Mouse (Mus musculus) hindbrain, embryonic 11.5 days (tissue): ENCODE measurements at regions not wholly inside any gene's neighbourhood (a gene's known extent, or its start where the extent isn't known, plus 50 kb on each side); places are given as distances from the start of the nearest gene placed in this dataset.

Source experiments
- ATAC-seq: fragments of 200-750 bp; cut with Nextera tagmentation; 2 replicates; pipeline ENCODE4 v1.8.0; 2017; ENCODE audit warnings: mild to moderate bottlenecking, moderate TSS enrichment, moderate library complexity; ENCODE audit not compliant: low FRiP score
- DNase-seq: peaks from one replicate; pipeline ENCODE4 v3.0.0-alpha.2; 2015; ENCODE audit warnings: low spot score
- H3K27ac ChIP-seq: fragments of 300-500 bp; sonication (generic); 2 replicates; pipeline ENCODE4 v1.5.1; 2014; ENCODE audit warnings: mild to moderate bottlenecking, low read depth, low read length
- H3K27me3 ChIP-seq: fragments of 300-500 bp; sonication (generic); 2 replicates; pipeline ENCODE4 v1.6.1; 2014; ENCODE audit warnings: mild to moderate bottlenecking, low read length, moderate library complexity, mixed read lengths; ENCODE audit not compliant: control insufficient read depth, insufficient read depth
- H3K36me3 ChIP-seq: fragments of 300-500 bp; sonication (generic); 2 replicates; pipeline ENCODE4 v1.6.1; 2014; ENCODE audit warnings: mild to moderate bottlenecking, low read length, moderate library complexity, mixed read lengths; ENCODE audit not compliant: control insufficient read depth, insufficient read depth
- H3K4me1 ChIP-seq: fragments of 300-500 bp; sonication (generic); replicated peaks from 2 replicates; pipeline ENCODE4 v1.6.1; 2014; ENCODE audit warnings: low read length, mixed read lengths; ENCODE audit not compliant: control insufficient read depth, insufficient read depth
- H3K4me2 ChIP-seq: fragments of 300-500 bp; sonication (generic); replicated peaks from 2 replicates; pipeline ENCODE4 v1.6.1; 2014; ENCODE audit warnings: mild to moderate bottlenecking, low read depth, low read length
- H3K4me3 ChIP-seq: fragments of 300-500 bp; sonication (generic); 2 replicates; pipeline ENCODE4 v1.5.1; 2014; ENCODE audit warnings: low read depth, low read length
- H3K9ac ChIP-seq: fragments of 300-500 bp; sonication (generic); 2 replicates; pipeline ENCODE4 v1.6.1; 2014; ENCODE audit warnings: low read depth, low read length
- H3K9me3 ChIP-seq: fragments of 300-500 bp; sonication (generic); 2 replicates; pipeline ENCODE4 v1.6.1; 2016; ENCODE audit warnings: low read length; ENCODE audit not compliant: control insufficient read depth
- WGBS: fragments of 180-500 bp; shearing (Covaris S2); extraction: QIAGEN DNeasy Blood & Tissue Kit; methylation state at CpG from one replicate; pipeline ENCODE4 v1.1.7; 2014; 5-methylcytosine and 5-hydroxymethylcytosine counted together

- no peak overlapping the region for H3K9ac ChIP-seq
- no peak overlapping the region for H3K4me2 ChIP-seq
- H3K27me3 ChIP-seq = no peaks in the 10 kb centered on the region
- H3K9me3 ChIP-seq = no peaks in the 10 kb centered on the region
- no peak overlapping the region for H3K4me3 ChIP-seq
- WGBS = 93% methylated on average over 5 of the region's 5 CpGs
- H3K36me3 ChIP-seq = no peaks in the 10 kb centered on the region
- ATAC-seq = no peak
- no peak for DNase-seq
- no peaks in the 10 kb centered on the region for H3K4me1 ChIP-seq
- no peak overlapping the region for H3K27ac ChIP-seq
These were observed 1014.0 kb upstream of the Slit2 start for GRCm38 (mm10) chr5:46968870-46969436.

- no peaks in the 10 kb centered on the region for H3K4me1 ChIP-seq
- no peaks in the 10 kb centered on the region for H3K36me3 ChIP-seq
- DNase-seq = no peak
- H3K27me3 ChIP-seq = no peaks in the 10 kb centered on the region
- 70% methylated on average over 2 of the region's 2 CpGs for WGBS
- H3K4me2 ChIP-seq = no peak overlapping the region
- H3K9me3 ChIP-seq = no peaks in the 10 kb centered on the region
- no peak overlapping the region for H3K27ac ChIP-seq
- no peak overlapping the region for H3K4me3 ChIP-seq
- no peak overlapping the region for H3K9ac ChIP-seq
- ATAC-seq = no peak
These were observed 1022.2 kb upstream of the Slit2 start for GRCm38 (mm10) chr5:46960749-46961148.

GRCm38 (mm10) chr5:46926324-46926723 is 1056.6 kb upstream of the Slit2 start:
- H3K9me3 ChIP-seq = no peaks in the 10 kb centered on the region
- ATAC-seq = no peak
- H3K9ac ChIP-seq = no peak overlapping the region
- no peak overlapping the region for H3K4me3 ChIP-seq
- no peaks in the 10 kb centered on the region for H3K4me1 ChIP-seq
- 92% methylated on average over 7 of the region's 7 CpGs for WGBS
- DNase-seq = no peak
- H3K27ac ChIP-seq = no peak overlapping the region
- H3K27me3 ChIP-seq = no peaks in the 10 kb centered on the region
- H3K4me2 ChIP-seq = no peak overlapping the region
- no peaks in the 10 kb centered on the region for H3K36me3 ChIP-seq

- no peak for ATAC-seq
- WGBS = 65% methylated on average over 2 of the region's 2 CpGs
- H3K4me2 ChIP-seq = no peak overlapping the region
These were observed 1044.5 kb upstream of the Lcorl start for GRCm38 (mm10) chr5:46901909-46902308.

DNA sequence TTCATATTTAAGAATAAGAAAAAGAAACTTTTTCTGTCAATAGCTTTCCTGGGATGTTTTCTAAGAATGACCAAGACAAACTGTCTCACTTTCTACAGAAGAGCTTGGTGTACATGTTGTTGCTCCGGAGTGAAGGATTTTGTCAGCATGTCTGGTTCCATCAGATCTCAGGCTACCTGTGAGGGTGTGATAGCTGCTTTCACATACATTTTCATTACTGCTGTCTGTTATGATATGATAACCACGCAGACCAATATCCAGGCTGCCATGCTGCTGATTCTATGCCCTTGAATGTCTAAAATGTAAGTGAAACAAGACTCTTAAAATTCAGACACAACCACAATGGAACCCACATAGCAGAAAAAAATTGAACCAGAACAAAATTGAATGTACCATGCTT is 1036.6 kb upstream of the Lcorl start:
- Histone ChIP-seq H3K9ac (no peak overlapping the region), H3K4me1 (no peaks in the 10 kb centered on the region), H3K36me3 (no peaks in the 10 kb centered on the region), H3K4me3 (no peak overlapping the region), H3K4me2 (no peak overlapping the region), H3K9me3 (no peaks in the 10 kb centered on the region), H3K27me3 (no peaks in the 10 kb centered on the region), H3K27ac (no peak overlapping the region)
- DNase-seq (no peak), ATAC-seq (no peak)
- 85% methylated on average over 2 of the region's 2 CpGs for WGBS

More at GRCm38 (mm10) chr5:46901909-46902308, 1044.5 kb upstream of the Lcorl start:
- Histone ChIP-seq H3K27ac (no peak overlapping the region), H3K4me3 (no peak overlapping the region), H3K4me1 (no peaks in the 10 kb centered on the region), H3K9ac (no peak overlapping the region), H3K36me3 (no peaks in the 10 kb centered on the region), H3K9me3 (no peaks in the 10 kb centered on the region), H3K27me3 (no peaks in the 10 kb centered on the region)
- no peak for DNase-seq

DNA sequence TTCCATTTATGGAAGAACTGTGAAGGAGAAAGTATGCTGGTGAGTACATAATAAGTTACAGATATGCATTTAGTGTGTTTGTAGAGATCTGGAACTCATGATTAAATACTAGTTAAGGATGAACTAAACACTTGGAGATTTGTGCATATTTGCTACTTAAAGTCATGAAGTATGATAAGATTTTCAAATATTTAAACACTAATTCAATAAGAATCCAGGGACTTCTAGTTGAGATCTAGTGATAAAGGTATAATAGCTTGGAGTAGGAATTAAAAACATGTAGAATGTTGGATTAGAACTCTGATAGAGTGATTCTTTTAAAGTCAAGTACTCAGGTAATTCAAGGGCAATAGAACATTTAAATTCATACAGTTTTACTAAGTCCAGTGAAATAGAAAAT is 1026.5 kb upstream of the Lcorl start:
- DNase-seq = no peak
- Histone ChIP-seq H3K27ac (no peak overlapping the region), H3K4me2 (no peak overlapping the region), H3K4me3 (no peak overlapping the region), H3K27me3 (no peaks in the 10 kb centered on the region), H3K4me1 (no peaks in the 10 kb centered on the region), H3K9ac (no peak overlapping the region), H3K36me3 (no peaks in the 10 kb centered on the region), H3K9me3 (no peaks in the 10 kb centered on the region)
- ATAC-seq = no peak

GRCm38 (mm10) chr5:46856837-46857236 is 999.4 kb upstream of the Lcorl start:
- Histone ChIP-seq H3K36me3 (no peaks in the 10 kb centered on the region), H3K27me3 (no peaks in the 10 kb centered on the region), H3K4me1 (no peaks in the 10 kb centered on the region), H3K9ac (no peak overlapping the region), H3K4me2 (no peak overlapping the region), H3K9me3 (no peaks in the 10 kb centered on the region), H3K4me3 (no peak overlapping the region), H3K27ac (no peak overlapping the region)
- DNase-seq (no peak), ATAC-seq (no peak)

- Histone ChIP-seq H3K27me3 (no peaks in the 10 kb centered on the region), H3K4me2 (no peak overlapping the region), H3K36me3 (no peaks in the 10 kb centered on the region), H3K27ac (no peak overlapping the region), H3K9me3 (no peaks in the 10 kb centered on the region), H3K9ac (no peak overlapping the region), H3K4me3 (no peak overlapping the region), H3K4me1 (no peaks in the 10 kb centered on the region)
- ATAC-seq (no peak), DNase-seq (no peak)
- WGBS = 81% methylated on average over 2 of the region's 2 CpGs
These were observed 987.8 kb upstream of the Lcorl start for GRCm38 (mm10) chr5:46845175-46845574.

DNA sequence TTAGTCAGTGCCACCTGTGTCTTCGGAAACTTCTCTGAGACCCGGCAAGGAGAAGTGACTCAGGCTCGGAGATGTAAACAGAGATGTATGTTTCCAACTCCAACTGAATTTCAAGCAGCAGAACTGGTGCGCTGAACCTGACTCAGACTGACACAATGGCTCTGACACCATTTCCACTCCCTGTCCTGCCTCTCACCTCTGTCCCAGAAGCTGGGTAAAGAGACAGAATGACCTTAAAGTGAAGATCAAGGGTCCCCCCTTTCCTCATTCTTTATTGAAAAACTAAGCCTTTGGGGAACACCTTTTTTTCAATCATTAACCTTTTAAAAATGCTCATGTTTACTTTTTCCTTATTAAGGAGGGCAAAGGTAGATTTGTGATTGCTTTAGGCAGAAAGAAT is 979.4 kb upstream of the Lcorl start:
- no peak for ATAC-seq
- Histone ChIP-seq H3K4me3 (no peak overlapping the region), H3K27me3 (0 out of 2 replicates have a peak, but pooled peaks cover 2% of the 10 kb centered on the region), H3K9ac (no peak overlapping the region), H3K4me2 (no peak overlapping the region), H3K4me1 (no peaks in the 10 kb centered on the region), H3K9me3 (no peaks in the 10 kb centered on the region), H3K27ac (no peak overlapping the region), H3K36me3 (no peaks in the 10 kb centered on the region)
- DNase-seq = no peak
- WGBS = 87% methylated on average over 4 of the region's 4 CpGs
